Mouse (Mus musculus): ENCODE measurements at regions not wholly inside any gene's neighbourhood (a gene's known extent, or its start where the extent isn't known, plus 50 kb on each side); places are given as distances from the start of the nearest gene placed in this dataset.

- no peak overlapping the region for H3K27ac ChIP-seq (ENCODE audit: insufficient read depth, low read depth, low read length)
- TF ChIP-seq POLR2A (IDR thresholded peaks at IDR 0.05; ENCODE audit: borderline replicate concordance, low read depth, low read length) (no peak), CTCF (IDR thresholded peaks at IDR 0.05; ENCODE audit: low read depth, low read length) (no peak)
- no peak overlapping the region for H3K4me3 ChIP-seq (ENCODE audit: insufficient read depth, low read length)
- no peaks in the 10 kb centered on the region for H3K4me1 ChIP-seq (ENCODE audit: control insufficient read depth, insufficient read depth, low read length)
These were observed 290.6 kb upstream of the 4931429L15Rik start for GRCm38 (mm10) chr9:46610101-46611005.

- H3K27ac ChIP-seq (ENCODE audit: insufficient read depth, low read depth, low read length) = no peak overlapping the region
- no peak overlapping the region for H3K4me3 ChIP-seq (ENCODE audit: insufficient read depth, low read length)
- TF ChIP-seq CTCF (IDR thresholded peaks at IDR 0.05; ENCODE audit: low read depth, low read length) (no peak), POLR2A (IDR thresholded peaks at IDR 0.05; ENCODE audit: borderline replicate concordance, low read depth, low read length) (no peak)
- no peaks in the 10 kb centered on the region for H3K4me1 ChIP-seq (ENCODE audit: control insufficient read depth, insufficient read depth, low read length)
These were observed 288.9 kb upstream of the 4931429L15Rik start for GRCm38 (mm10) chr9:46608695-46609094.

GRCm38 (mm10) chr9:46600803-46601202, 281.0 kb upstream of the 4931429L15Rik start:
- TF ChIP-seq POLR2A (IDR thresholded peaks at IDR 0.05; ENCODE audit: borderline replicate concordance, low read depth, low read length) (no peak), CTCF (IDR thresholded peaks at IDR 0.05; ENCODE audit: low read depth, low read length) (no peak)
- Histone ChIP-seq H3K27ac (ENCODE audit: insufficient read depth, low read depth, low read length) (no peak overlapping the region), H3K4me1 (ENCODE audit: control insufficient read depth, insufficient read depth, low read length) (no peaks in the 10 kb centered on the region), H3K4me3 (ENCODE audit: insufficient read depth, low read length) (no peak overlapping the region)

- H3K27ac ChIP-seq (ENCODE audit: insufficient read depth, low read depth, low read length) = no peak overlapping the region
- TF ChIP-seq CTCF (IDR thresholded peaks at IDR 0.05; ENCODE audit: low read depth, low read length) = no peak
- no peak for TF ChIP-seq POLR2A (IDR thresholded peaks at IDR 0.05; ENCODE audit: borderline replicate concordance, low read depth, low read length)
- no peak overlapping the region for H3K4me3 ChIP-seq (ENCODE audit: insufficient read depth, low read length)
- no peaks in the 10 kb centered on the region for H3K4me1 ChIP-seq (ENCODE audit: control insufficient read depth, insufficient read depth, low read length)
These were observed 280.3 kb upstream of the 4931429L15Rik start for GRCm38 (mm10) chr9:46599931-46600708.

GRCm38 (mm10) chr9:46598518-46598917, 278.7 kb upstream of the 4931429L15Rik start:
- H3K27ac ChIP-seq (ENCODE audit: insufficient read depth, low read depth, low read length) = no peak overlapping the region
- no peak overlapping the region for H3K4me3 ChIP-seq (ENCODE audit: insufficient read depth, low read length)
- H3K4me1 ChIP-seq (ENCODE audit: control insufficient read depth, insufficient read depth, low read length) = no peaks in the 10 kb centered on the region
- no peak for TF ChIP-seq POLR2A (IDR thresholded peaks at IDR 0.05; ENCODE audit: borderline replicate concordance, low read depth, low read length)
- no peak for TF ChIP-seq CTCF (IDR thresholded peaks at IDR 0.05; ENCODE audit: low read depth, low read length)

GRCm38 (mm10) chr9:46593444-46593843, 273.7 kb upstream of the 4931429L15Rik start:
- TF ChIP-seq POLR2A (IDR thresholded peaks at IDR 0.05; ENCODE audit: borderline replicate concordance, low read depth, low read length) (no peak), CTCF (IDR thresholded peaks at IDR 0.05; ENCODE audit: low read depth, low read length) (no peak)
- Histone ChIP-seq H3K27ac (ENCODE audit: insufficient read depth, low read depth, low read length) (no peak overlapping the region), H3K4me3 (ENCODE audit: insufficient read depth, low read length) (no peak overlapping the region)

GRCm38 (mm10) chr9:46592908-46593307, 273.1 kb upstream of the 4931429L15Rik start:
- Histone ChIP-seq H3K4me3 (ENCODE audit: insufficient read depth, low read length) (no peak overlapping the region), H3K27ac (ENCODE audit: insufficient read depth, low read depth, low read length) (no peak overlapping the region), H3K4me1 (ENCODE audit: control insufficient read depth, insufficient read depth, low read length) (no peaks in the 10 kb centered on the region)
- no peak for TF ChIP-seq CTCF (IDR thresholded peaks at IDR 0.05; ENCODE audit: low read depth, low read length)
- TF ChIP-seq POLR2A (IDR thresholded peaks at IDR 0.05; ENCODE audit: borderline replicate concordance, low read depth, low read length) = no peak

More at GRCm38 (mm10) chr9:46593444-46593843, 273.7 kb upstream of the 4931429L15Rik start:
- H3K4me1 ChIP-seq (ENCODE audit: control insufficient read depth, insufficient read depth, low read length) = no peaks in the 10 kb centered on the region

GRCm38 (mm10) chr9:46586818-46587217, 267.0 kb upstream of the 4931429L15Rik start:
- H3K27ac ChIP-seq (ENCODE audit: insufficient read depth, low read depth, low read length) = no peak overlapping the region
- no peak for TF ChIP-seq CTCF (IDR thresholded peaks at IDR 0.05; ENCODE audit: low read depth, low read length)
- TF ChIP-seq POLR2A (IDR thresholded peaks at IDR 0.05; ENCODE audit: borderline replicate concordance, low read depth, low read length) = no peak
- H3K4me3 ChIP-seq (ENCODE audit: insufficient read depth, low read length) = no peak overlapping the region
- no peaks in the 10 kb centered on the region for H3K4me1 ChIP-seq (ENCODE audit: control insufficient read depth, insufficient read depth, low read length)

GRCm38 (mm10) chr9:46581844-46582243, 262.1 kb upstream of the 4931429L15Rik start:
- H3K27ac ChIP-seq (ENCODE audit: insufficient read depth, low read depth, low read length) = no peak overlapping the region
- TF ChIP-seq CTCF (IDR thresholded peaks at IDR 0.05; ENCODE audit: low read depth, low read length) (no peak), POLR2A (IDR thresholded peaks at IDR 0.05; ENCODE audit: borderline replicate concordance, low read depth, low read length) (no peak)
- H3K4me3 ChIP-seq (ENCODE audit: insufficient read depth, low read length) = no peak overlapping the region
- no peaks in the 10 kb centered on the region for H3K4me1 ChIP-seq (ENCODE audit: control insufficient read depth, insufficient read depth, low read length)

- H3K27ac ChIP-seq (ENCODE audit: insufficient read depth, low read depth, low read length) = no peak overlapping the region
- no peak overlapping the region for H3K4me3 ChIP-seq (ENCODE audit: insufficient read depth, low read length)
- TF ChIP-seq CTCF (IDR thresholded peaks at IDR 0.05; ENCODE audit: low read depth, low read length) = no peak
- no peak for TF ChIP-seq POLR2A (IDR thresholded peaks at IDR 0.05; ENCODE audit: borderline replicate concordance, low read depth, low read length)
- no peaks in the 10 kb centered on the region for H3K4me1 ChIP-seq (ENCODE audit: control insufficient read depth, insufficient read depth, low read length)
These were observed 242.5 kb upstream of the 4931429L15Rik start for GRCm38 (mm10) chr9:46562301-46562700.

Measured in bone marrow macrophage, adult 2 months (primary cell).